Mouse (Mus musculus): ENCODE measurements at regions not wholly inside any gene's neighbourhood (a gene's known extent, or its start where the extent isn't known, plus 50 kb on each side); places are given as distances from the start of the nearest gene placed in this dataset.
"Not testable (repeated sequence)": the region's sequence is repeated elsewhere in the genome, so short reads cannot be mapped to it uniquely, and the experiment has no call there.

GRCm38 (mm10) chr6:81818573-81818972 lies 104.9 kb upstream of the Gcfc2 start:
- Histone ChIP-seq H3K4me2 (ENCODE audit: low read depth, low read length, poor library complexity, severe bottlenecking) (no peak overlapping the region), H3K36me3 (ENCODE audit: insufficient read depth, low read length) (no peaks in the 10 kb centered on the region), H3K9ac (replicated peaks; ENCODE audit: low read length, poor library complexity, severe bottlenecking) (no peak overlapping the region), H3K27me3 (ENCODE audit: insufficient read depth, low read length) (no peaks in the 10 kb centered on the region), H3K9me3 (ENCODE audit: low read length) (no peaks in the 10 kb centered on the region), H3K4me1 (ENCODE audit: insufficient read depth, low read length) (no peaks in the 10 kb centered on the region), H3K4me3 (ENCODE audit: low read depth, low read length) (no peak overlapping the region), H3K27ac (ENCODE audit: low read depth, low read length) (no peak overlapping the region)
- ATAC-seq (ENCODE audit: low FRiP score) (no peak), DNase-seq (ENCODE audit: low spot score) (no peak)
- 96% methylated on average over 10 of the region's 10 CpGs for WGBS
- no peak for TF ChIP-seq CTCF (IDR thresholded peaks at IDR 0.05)

GRCm38 (mm10) chr6:81820078-81820477 lies 103.4 kb upstream of the Gcfc2 start:
- H3K36me3 ChIP-seq (ENCODE audit: insufficient read depth, low read length), result no peaks in the 10 kb centered on the region
- no peak overlapping the region for H3K4me3 ChIP-seq (ENCODE audit: low read depth, low read length)
- no peak overlapping the region for H3K4me2 ChIP-seq (ENCODE audit: low read depth, low read length, poor library complexity, severe bottlenecking)
- H3K9ac ChIP-seq (replicated peaks; ENCODE audit: low read length, poor library complexity, severe bottlenecking), result no peak overlapping the region
- DNase-seq (ENCODE audit: low spot score), result no peak
- no peak for ATAC-seq (ENCODE audit: low FRiP score)
- TF ChIP-seq CTCF (IDR thresholded peaks at IDR 0.05), result no peak
- 77% methylated on average over 5 of the region's 5 CpGs for WGBS
- no peak overlapping the region for H3K27ac ChIP-seq (ENCODE audit: low read depth, low read length)
- H3K27me3 ChIP-seq (ENCODE audit: insufficient read depth, low read length), result no peaks in the 10 kb centered on the region
- no peaks in the 10 kb centered on the region for H3K4me1 ChIP-seq (ENCODE audit: insufficient read depth, low read length)
- no peaks in the 10 kb centered on the region for H3K9me3 ChIP-seq (ENCODE audit: low read length)

GRCm38 (mm10) chr6:81839474-81840153 lies 83.9 kb upstream of the Gcfc2 start:
- no peak overlapping the region for H3K27ac ChIP-seq (ENCODE audit: low read depth, low read length)
- no peaks in the 10 kb centered on the region for H3K4me1 ChIP-seq (ENCODE audit: insufficient read depth, low read length)
- ATAC-seq (ENCODE audit: low FRiP score), result peak; percentile 63; the same call in 1 of the 2 replicates
- H3K4me2 ChIP-seq (ENCODE audit: low read depth, low read length, poor library complexity, severe bottlenecking), result peak overlapping the region; percentile 33
- 60% methylated on average over 11 of the region's 11 CpGs for WGBS
- H3K4me3 ChIP-seq (ENCODE audit: low read depth, low read length), result peak overlapping the region; percentile 15; the same call in 1 of the 2 replicates
- H3K9ac ChIP-seq (replicated peaks; ENCODE audit: low read length, poor library complexity, severe bottlenecking), result no peak overlapping the region
- peak; percentile 71 for DNase-seq (ENCODE audit: low spot score)
- no peaks in the 10 kb centered on the region for H3K36me3 ChIP-seq (ENCODE audit: insufficient read depth, low read length)
- peak; percentile 74 for TF ChIP-seq CTCF (IDR thresholded peaks at IDR 0.05)
- no peaks in the 10 kb centered on the region for H3K27me3 ChIP-seq (ENCODE audit: insufficient read depth, low read length)
- no peaks in the 10 kb centered on the region for H3K9me3 ChIP-seq (ENCODE audit: low read length)

- not testable (repeated sequence) for H3K27ac ChIP-seq (ENCODE audit: low read depth, low read length); ATAC-seq (ENCODE audit: low FRiP score); H3K27me3 ChIP-seq (ENCODE audit: insufficient read depth, low read length); DNase-seq (ENCODE audit: low spot score); H3K36me3 ChIP-seq (ENCODE audit: insufficient read depth, low read length); H3K9ac ChIP-seq (replicated peaks; ENCODE audit: low read length, poor library complexity, severe bottlenecking); H3K9me3 ChIP-seq (ENCODE audit: low read length); H3K4me1 ChIP-seq (ENCODE audit: insufficient read depth, low read length); H3K4me3 ChIP-seq (ENCODE audit: low read depth, low read length); H3K4me2 ChIP-seq (ENCODE audit: low read depth, low read length, poor library complexity, severe bottlenecking)
- WGBS, result 89% methylated on average over 13 of the region's 13 CpGs
Observed at GRCm38 (mm10) chr6:81868207-81868606, 55.3 kb upstream of the Gcfc2 start.
